Mouse (Mus musculus): ENCODE data around the gene Rps9. TPM values are rescaled to one million over a fixed set of nuclear protein-coding genes. Genes with fewer than 3 reads are reported as not detected.
"Not testable (repeated sequence)": the region's sequence is repeated elsewhere in the genome, so short reads cannot be mapped to it uniquely, and the experiment has no call there.

Gene Rps9
- polyA plus RNA-seq, 1 experiment from 2014 or later = 1,366 TPM

- H3K27me3 ChIP-seq (ENCODE audit: low read depth, poor library complexity, severe bottlenecking) = no peaks in the 10 kb centered on the region
- H3K4me3 ChIP-seq = no peak overlapping the region
- H3K9me3 ChIP-seq (replicated peaks) = no peaks in the 10 kb centered on the region
- no peak for DNase-seq (ENCODE audit: low spot score)
- no peaks in the 10 kb centered on the region for H3K4me1 ChIP-seq
- peaks cover 70% of the 10 kb centered on the region for H3K36me3 ChIP-seq
- 79% methylated on average over 31 of the region's 31 CpGs for WGBS
- no peak overlapping the region for H3K27ac ChIP-seq
Measured at GRCm38 (mm10) chr7:3685400-3686187, 18.2 kb upstream of the Rps9 start.

DNA sequence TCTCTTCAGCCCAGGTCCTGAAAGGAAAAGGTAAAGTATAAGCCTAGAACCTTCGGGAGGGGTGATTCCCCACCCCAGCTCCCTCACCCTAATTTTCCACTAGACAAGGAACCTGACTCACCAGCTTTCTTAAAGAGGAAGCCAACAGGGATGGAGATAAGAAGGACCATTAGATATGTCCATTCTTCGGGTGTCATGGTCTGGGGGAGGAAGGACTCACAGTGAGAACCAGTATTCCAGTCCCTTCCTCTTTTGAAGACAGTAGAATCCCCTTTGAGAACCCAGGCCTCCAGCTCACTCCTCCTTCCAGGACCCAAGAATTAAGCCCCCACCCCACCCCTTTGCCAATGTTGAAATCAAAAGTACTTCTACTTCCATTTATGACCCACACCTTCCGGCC lies 11.9 kb upstream of the Rps9 start:
- Histone ChIP-seq H3K9me3 (replicated peaks) (no peaks in the 10 kb centered on the region), H3K4me3 (peak overlapping the region; percentile 80), H3K27me3 (ENCODE audit: low read depth, poor library complexity, severe bottlenecking) (no peaks in the 10 kb centered on the region), H3K36me3 (peaks cover 50% of the 10 kb centered on the region), H3K27ac (peak overlapping the region; percentile 94; the same call in 1 of the 2 replicates), H3K4me1 (peaks cover 17% of the 10 kb centered on the region)
- 46% methylated on average over 3 of the region's 3 CpGs for WGBS
- no peak for DNase-seq (ENCODE audit: low spot score)

DNA sequence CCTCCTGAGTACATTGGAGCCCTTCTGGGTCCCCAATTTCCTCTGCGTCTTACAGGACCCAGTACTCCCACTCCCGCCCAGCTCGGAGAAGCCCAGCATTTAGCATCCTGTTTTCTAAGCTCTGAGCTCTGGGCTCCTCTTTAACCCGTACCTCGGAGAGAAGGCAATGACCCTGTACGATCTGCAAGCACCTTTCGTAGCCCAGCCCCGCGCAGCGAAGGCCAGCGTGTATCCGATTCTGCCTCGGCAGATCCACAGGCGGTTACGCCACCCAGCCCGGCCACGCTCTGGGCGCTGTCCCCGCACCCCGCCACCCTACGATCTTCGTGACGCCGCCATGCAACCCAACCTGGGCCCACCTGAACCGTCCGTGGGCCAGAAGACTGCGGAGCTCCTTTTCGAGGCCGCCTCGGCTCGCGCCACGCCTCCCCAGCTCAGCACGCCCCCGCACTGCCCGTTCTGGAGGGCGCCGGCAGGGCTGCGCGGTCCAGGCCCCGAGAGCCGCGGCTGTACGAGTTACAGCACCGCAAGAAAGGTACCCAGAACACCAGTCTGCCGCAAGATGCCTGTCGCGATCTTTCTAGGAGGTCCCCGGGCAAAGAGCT lies 11.3 kb upstream of the Rps9 start, which contains the start of gene Tsen34:
Gene Tsen34 (plus strand): TSS at position 482 of the 605 bp plus-strand sequence.
- Histone ChIP-seq H3K4me3 (peak within 1 kb of the TSS; percentile 80), H3K9me3 (replicated peaks) (no peaks in the 10 kb centered on the region), H3K4me1 (peaks cover 17% of the 10 kb centered on the region), H3K36me3 (peaks cover 50% of the 10 kb centered on the region), H3K27me3 (ENCODE audit: low read depth, poor library complexity, severe bottlenecking) (no peaks in the 10 kb centered on the region), H3K27ac (peak within 1 kb of the TSS; percentile 94)
- WGBS = under 1% methylated on average over 49 of the region's 49 CpGs
- DNase-seq (ENCODE audit: low spot score) = no peak

GRCm38 (mm10) chr7:3692987-3693808 lies 10.6 kb upstream of the Rps9 start, which contains the start of gene Mboat7:
TSS of gene Mboat7 (minus strand) at chr7:3693523.
- peaks cover 17% of the 10 kb centered on the region for H3K4me1 ChIP-seq
- H3K9me3 ChIP-seq (replicated peaks) = no peaks in the 10 kb centered on the region
- peak within 1 kb of the TSS; percentile 94 for H3K27ac ChIP-seq
- peak within 1 kb of the TSS; percentile 80 for H3K4me3 ChIP-seq
- under 1% methylated on average over 55 of the region's 55 CpGs for WGBS
- H3K27me3 ChIP-seq (ENCODE audit: low read depth, poor library complexity, severe bottlenecking) = no peaks in the 10 kb centered on the region
- peaks cover 51% of the 10 kb centered on the region for H3K36me3 ChIP-seq
- peak; percentile 94 for DNase-seq (ENCODE audit: low spot score)

DNA sequence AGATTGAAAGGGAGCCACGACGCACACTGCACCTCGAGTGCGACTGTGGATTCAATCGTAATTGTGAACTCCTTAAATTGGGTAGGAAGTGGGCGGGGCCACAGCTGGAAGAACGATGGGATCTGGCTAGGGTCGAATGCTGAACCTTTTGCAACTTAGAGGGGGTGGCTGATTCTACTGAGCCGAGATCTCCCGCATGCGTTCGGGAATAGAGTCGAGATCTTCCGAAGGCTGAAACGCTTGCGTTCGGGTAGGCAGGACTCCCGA lies 10.1 kb upstream of the Rps9 start:
- Histone ChIP-seq H3K36me3 (peaks cover 51% of the 10 kb centered on the region), H3K4me3 (peak overlapping the region; percentile 80), H3K27ac (peak overlapping the region; percentile 94), H3K4me1 (peaks cover 17% of the 10 kb centered on the region), H3K27me3 (ENCODE audit: low read depth, poor library complexity, severe bottlenecking) (no peaks in the 10 kb centered on the region), H3K9me3 (replicated peaks) (no peaks in the 10 kb centered on the region)
- whole genome bisulfite sequencing = under 1% methylated on average over 18 of the region's 18 CpGs
- no peak for DNase-seq (ENCODE audit: low spot score)

GRCm38 (mm10) chr7:3694076-3694948 lies 9.5 kb upstream of the Rps9 start:
- Histone ChIP-seq H3K4me3 (peak overlapping the region; percentile 80), H3K36me3 (peaks cover 55% of the 10 kb centered on the region), H3K27me3 (ENCODE audit: low read depth, poor library complexity, severe bottlenecking) (no peaks in the 10 kb centered on the region), H3K4me1 (peaks cover 17% of the 10 kb centered on the region), H3K9me3 (replicated peaks) (no peaks in the 10 kb centered on the region), H3K27ac (peak overlapping the region; percentile 94)
- WGBS = under 1% methylated on average over 55 of the region's 55 CpGs
- peak; percentile 77 for DNase-seq (ENCODE audit: low spot score)

- peak overlapping the region; percentile 80 for H3K4me3 ChIP-seq
- H3K4me1 ChIP-seq = peaks cover 17% of the 10 kb centered on the region
- 9% methylated on average over 9 of the region's 9 CpGs for WGBS
- peaks cover 59% of the 10 kb centered on the region for H3K36me3 ChIP-seq
- not testable (repeated sequence) for H3K27me3 ChIP-seq (ENCODE audit: low read depth, poor library complexity, severe bottlenecking); DNase-seq (ENCODE audit: low spot score); H3K9me3 ChIP-seq (replicated peaks)
- peak overlapping the region; percentile 94 for H3K27ac ChIP-seq
Measured at GRCm38 (mm10) chr7:3694949-3695305, 8.9 kb upstream of the Rps9 start.

GRCm38 (mm10) chr7:3698471-3698870 lies 5.3 kb upstream of the Rps9 start:
- peaks cover 6% of the 10 kb centered on the region; the same call in 1 of the 2 replicates for H3K4me1 ChIP-seq
- peaks cover 65% of the 10 kb centered on the region for H3K36me3 ChIP-seq
- DNase-seq (ENCODE audit: low spot score) = no peak
- no peaks in the 10 kb centered on the region for H3K27me3 ChIP-seq (ENCODE audit: low read depth, poor library complexity, severe bottlenecking)
- H3K4me3 ChIP-seq = no peak overlapping the region
- no peaks in the 10 kb centered on the region for H3K9me3 ChIP-seq (replicated peaks)
- WGBS = 95% methylated on average over 6 of the region's 6 CpGs
- no peak overlapping the region for H3K27ac ChIP-seq

- H3K27me3 ChIP-seq (ENCODE audit: low read depth, poor library complexity, severe bottlenecking) = no peaks in the 10 kb centered on the region
- WGBS = 21% methylated on average over 6 of the region's 6 CpGs
- H3K27ac ChIP-seq = peak overlapping the region; percentile 95
- H3K36me3 ChIP-seq = peaks cover 77% of the 10 kb centered on the region
- no peak for DNase-seq (ENCODE audit: low spot score)
- H3K9me3 ChIP-seq (replicated peaks) = no peaks in the 10 kb centered on the region
- H3K4me1 ChIP-seq = peaks cover 11% of the 10 kb centered on the region
- H3K4me3 ChIP-seq = peak overlapping the region; percentile 85
Measured at GRCm38 (mm10) chr7:3703148-3703878, 480 bp upstream of the Rps9 start.

DNA sequence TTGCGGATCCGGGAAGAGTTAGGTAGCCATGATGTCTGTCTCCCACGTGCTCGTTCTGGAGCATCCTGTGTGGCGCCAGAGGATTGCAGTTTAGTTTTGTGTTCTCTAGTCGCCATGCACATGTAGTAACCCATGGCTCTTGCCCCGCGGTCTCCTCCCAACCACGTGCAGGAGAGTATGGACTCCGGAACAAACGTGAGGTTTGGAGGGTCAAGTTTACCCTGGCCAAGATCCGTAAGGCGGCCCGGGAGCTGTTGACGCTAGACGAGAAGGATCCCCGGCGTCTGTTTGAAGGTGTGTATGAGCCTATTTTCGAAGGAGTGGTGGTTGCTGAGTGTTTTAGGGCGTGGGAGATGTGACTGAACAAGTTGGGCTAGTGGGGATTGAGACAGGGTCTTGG lies 682 bp downstream of the Rps9 start:
- H3K27ac ChIP-seq = peak overlapping the region; percentile 95
- H3K27me3 ChIP-seq (ENCODE audit: low read depth, poor library complexity, severe bottlenecking) = no peaks in the 10 kb centered on the region
- peak overlapping the region; percentile 85 for H3K4me3 ChIP-seq
- H3K4me1 ChIP-seq = peaks cover 11% of the 10 kb centered on the region
- peaks cover 66% of the 10 kb centered on the region for H3K36me3 ChIP-seq
- no peaks in the 10 kb centered on the region for H3K9me3 ChIP-seq (replicated peaks)
- DNase-seq (ENCODE audit: low spot score) = no peak
- under 1% methylated on average over 20 of the region's 20 CpGs for WGBS

DNA sequence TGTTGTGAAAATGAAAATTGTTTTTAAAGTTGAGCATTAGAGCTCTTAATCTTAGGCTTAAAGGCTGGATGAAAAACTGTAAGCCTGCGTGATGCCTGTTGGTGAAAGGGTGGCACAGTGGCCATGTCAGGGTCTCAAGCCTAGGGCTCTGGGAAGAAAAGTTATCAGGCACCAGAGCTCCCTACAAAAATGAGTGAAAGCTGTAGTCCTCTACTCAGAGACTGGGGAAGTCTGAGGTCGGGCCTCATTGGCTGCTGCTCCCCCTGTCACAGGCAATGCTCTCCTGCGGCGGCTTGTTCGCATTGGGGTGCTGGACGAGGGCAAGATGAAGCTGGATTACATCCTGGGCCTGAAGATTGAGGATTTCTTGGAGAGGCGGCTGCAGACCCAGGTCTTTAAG lies 1.7 kb downstream of the Rps9 start:
- peak overlapping the region; percentile 95 for H3K27ac ChIP-seq
- peak overlapping the region; percentile 85 for H3K4me3 ChIP-seq
- not testable (repeated sequence) for H3K27me3 ChIP-seq (ENCODE audit: low read depth, poor library complexity, severe bottlenecking); H3K9me3 ChIP-seq (replicated peaks); DNase-seq (ENCODE audit: low spot score)
- 5% methylated on average over 7 of the region's 7 CpGs for WGBS
- H3K4me1 ChIP-seq = peaks cover 11% of the 10 kb centered on the region
- peaks cover 56% of the 10 kb centered on the region for H3K36me3 ChIP-seq

DNA sequence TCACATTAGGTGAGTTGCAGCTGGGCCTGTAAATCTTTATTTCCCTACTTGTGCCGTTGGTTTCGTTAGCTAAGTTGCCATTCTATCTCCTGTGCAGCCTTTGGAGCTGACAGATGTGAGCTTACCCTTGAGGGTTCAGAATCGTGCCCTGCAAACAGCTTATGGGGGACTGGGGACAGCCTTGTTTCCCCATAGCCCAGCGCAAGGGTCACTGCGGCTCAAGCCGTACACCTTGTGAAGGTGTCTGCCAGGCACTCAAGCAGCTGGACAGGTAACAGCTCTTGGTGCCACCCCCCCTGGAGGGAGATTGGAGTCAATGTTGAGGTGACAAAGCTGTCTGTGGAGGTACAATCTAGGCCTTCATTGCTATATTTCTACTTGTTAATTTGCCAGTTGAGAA lies 2.1 kb downstream of the Rps9 start:
- H3K4me3 ChIP-seq = peak overlapping the region; percentile 85
- DNase-seq (ENCODE audit: low spot score) = no peak

More for the DNA sequence above, 2.1 kb downstream of the Rps9 start:
- 34% methylated on average over 6 of the region's 6 CpGs for WGBS
- peak overlapping the region; percentile 95; the same call in 1 of the 2 replicates for H3K27ac ChIP-seq
- H3K9me3 ChIP-seq (replicated peaks) = no peaks in the 10 kb centered on the region
- H3K27me3 ChIP-seq (ENCODE audit: low read depth, poor library complexity, severe bottlenecking) = no peaks in the 10 kb centered on the region
- peaks cover 11% of the 10 kb centered on the region for H3K4me1 ChIP-seq
- H3K36me3 ChIP-seq = peaks cover 51% of the 10 kb centered on the region

Measured in limb, embryonic 10.5 days (tissue).